Mouse (Mus musculus): ENCODE data around the gene Syvn1. TPM values are rescaled to one million over a fixed set of nuclear protein-coding genes. Genes with fewer than 3 reads are reported as not detected.

Gene Syvn1
- 30.0 and 32.6 TPM in 2 replicates for polyA plus RNA-seq (2016; fragmentation: Nextera tagmentation; extraction: Ambion mirVana)

DNA sequence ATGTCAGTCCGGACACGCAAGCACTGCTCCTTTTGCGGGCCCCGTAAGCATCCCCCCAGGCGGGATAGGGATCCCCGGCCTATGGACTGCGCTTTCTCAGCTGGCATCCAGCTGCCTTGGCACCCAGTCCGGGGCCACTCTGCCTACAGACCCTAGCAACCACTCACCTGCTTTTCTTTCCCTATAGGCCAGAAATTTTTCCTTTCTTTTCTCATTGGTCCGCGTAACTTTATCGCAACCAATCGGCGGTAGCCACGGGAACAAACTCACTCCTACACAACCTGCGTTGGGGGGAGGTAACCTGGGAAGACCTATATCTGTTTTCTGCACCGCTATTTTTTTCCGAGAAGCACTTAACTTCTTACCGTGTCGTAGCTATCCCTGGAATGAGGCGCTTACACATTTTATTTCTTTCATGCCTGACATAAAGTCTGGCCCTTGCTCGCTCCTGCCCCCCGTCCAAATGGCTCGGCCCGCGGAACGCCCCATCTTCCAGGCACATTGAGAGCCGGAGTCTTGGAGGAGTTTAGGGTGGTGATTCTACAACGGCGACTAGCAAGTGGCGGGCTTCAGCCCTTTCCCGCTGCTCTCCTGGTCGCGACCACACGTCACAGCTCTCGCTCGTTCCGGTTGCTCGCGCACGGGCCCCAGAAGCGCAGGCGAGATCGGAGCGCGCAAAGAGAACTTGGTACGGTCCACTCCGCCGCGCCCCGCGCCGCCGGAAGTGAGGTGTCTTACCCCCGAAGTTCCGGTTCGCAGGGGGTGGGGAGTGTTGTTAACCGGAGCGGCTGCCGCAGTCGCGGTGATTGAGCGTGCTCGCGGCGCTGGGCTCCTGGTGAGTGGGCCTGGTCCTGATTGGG is at the start of gene Syvn1:
Syvn1 (plus strand) TSS at position 283 of the 860 bp plus-strand sequence.
- peak; percentile 88 for ATAC-seq (ENCODE audit: low FRiP score, low read depth)
- peak within 1 kb of the TSS; percentile 99 for H3K4me2 ChIP-seq (replicated peaks)
- H3K36me3 ChIP-seq: peaks cover 34% of the 10 kb centered on the region
- peak within 1 kb of the TSS; percentile 99 for H3K27ac ChIP-seq (replicated peaks)
- peaks cover 21% of the 10 kb centered on the region for H3K4me1 ChIP-seq
- H3K4me3 ChIP-seq: peak within 1 kb of the TSS; percentile 97
- under 1% methylated on average over 65 of the region's 65 CpGs for WGBS
- H3K9me3 ChIP-seq: no peaks in the 10 kb centered on the region
- no peaks in the 10 kb centered on the region for H3K27me3 ChIP-seq
- peak within 1 kb of the TSS; percentile 91 for H3K9ac ChIP-seq (replicated peaks)

DNA sequence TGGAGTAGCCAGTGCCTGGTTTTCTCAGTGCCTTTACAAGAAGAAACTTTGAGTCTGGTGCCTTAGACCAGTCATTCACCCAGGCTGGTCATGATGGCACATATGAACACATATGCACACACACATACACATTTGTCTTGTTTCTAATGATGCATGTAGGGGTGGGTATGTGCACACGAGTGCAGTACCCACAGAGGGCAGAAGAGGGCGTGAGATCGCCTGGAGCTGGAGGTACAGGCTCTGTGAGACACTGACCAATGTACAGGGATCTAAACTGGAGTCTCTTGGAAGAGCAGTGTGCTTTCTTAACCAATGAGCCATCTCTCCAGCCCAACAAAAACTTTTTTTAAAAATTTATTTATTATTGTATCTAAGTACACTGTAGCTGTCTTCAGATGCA is 48.2 kb upstream of the Syvn1 start:
- Histone ChIP-seq H3K4me1 (no peaks in the 10 kb centered on the region), H3K9ac (replicated peaks) (no peak overlapping the region), H3K27me3 (no peaks in the 10 kb centered on the region), H3K36me3 (no peaks in the 10 kb centered on the region), H3K9me3 (no peaks in the 10 kb centered on the region), H3K4me2 (replicated peaks) (no peak overlapping the region), H3K27ac (replicated peaks) (no peak overlapping the region), H3K4me3 (no peak overlapping the region)
- WGBS: 81% methylated on average over 3 of the region's 3 CpGs
- ATAC-seq (ENCODE audit: low FRiP score, low read depth): no peak

DNA sequence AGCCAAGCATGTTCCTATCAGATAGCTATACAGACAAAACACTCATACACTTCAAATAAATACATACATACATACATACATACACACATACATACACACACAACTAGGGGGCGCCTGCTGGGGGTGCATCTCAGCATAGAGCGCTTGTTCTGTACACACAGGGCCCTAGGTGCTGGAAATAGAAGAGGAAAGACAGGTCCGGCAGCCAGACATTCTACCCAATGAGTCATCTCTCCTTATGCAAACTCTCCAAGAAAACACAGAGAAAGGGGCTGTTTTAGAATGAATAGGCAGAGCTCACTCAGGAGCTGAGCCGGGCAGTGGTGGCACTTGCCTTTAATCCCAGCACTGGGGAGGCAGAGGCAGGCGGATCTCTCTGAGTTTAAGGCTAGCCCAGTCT is 46.4 kb upstream of the Syvn1 start:
- H3K4me1 ChIP-seq: no peaks in the 10 kb centered on the region
- no peak overlapping the region for H3K4me2 ChIP-seq (replicated peaks)
- no peaks in the 10 kb centered on the region for H3K9me3 ChIP-seq
- no peaks in the 10 kb centered on the region for H3K36me3 ChIP-seq
- H3K27me3 ChIP-seq: no peaks in the 10 kb centered on the region
- H3K27ac ChIP-seq (replicated peaks): no peak overlapping the region
- no peak overlapping the region for H3K9ac ChIP-seq (replicated peaks)
- 77% methylated on average over 5 of the region's 5 CpGs for WGBS
- no peak for ATAC-seq (ENCODE audit: low FRiP score, low read depth)
- H3K4me3 ChIP-seq: no peak overlapping the region

DNA sequence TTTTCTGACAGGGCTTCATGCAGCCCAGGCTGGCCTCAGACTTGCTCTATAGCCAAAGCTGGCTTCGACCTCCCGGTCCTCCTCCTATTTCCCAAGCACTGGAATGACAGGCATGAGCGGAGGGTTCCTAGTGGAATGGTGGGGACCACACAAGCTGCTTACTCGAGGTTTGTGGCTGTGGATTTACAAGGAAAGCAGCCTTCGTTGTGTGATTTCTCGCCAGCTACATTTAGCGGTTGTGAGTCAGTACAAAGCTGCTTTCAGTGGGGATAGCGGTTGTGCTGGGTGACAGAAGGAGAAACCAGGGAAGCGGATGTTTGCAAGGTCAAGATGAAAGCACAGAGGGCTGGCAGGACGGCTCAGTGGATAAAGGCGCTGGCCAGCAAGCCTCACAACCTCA is 40.8 kb upstream of the Syvn1 start:
- Histone ChIP-seq H3K36me3 (no peaks in the 10 kb centered on the region), H3K27ac (replicated peaks) (no peak overlapping the region), H3K4me3 (no peak overlapping the region), H3K9ac (replicated peaks) (no peak overlapping the region), H3K4me2 (replicated peaks) (no peak overlapping the region), H3K9me3 (no peaks in the 10 kb centered on the region), H3K27me3 (no peaks in the 10 kb centered on the region), H3K4me1 (no peaks in the 10 kb centered on the region)
- 58% methylated on average over 11 of the region's 11 CpGs for WGBS
- ATAC-seq (ENCODE audit: low FRiP score, low read depth): no peak

DNA sequence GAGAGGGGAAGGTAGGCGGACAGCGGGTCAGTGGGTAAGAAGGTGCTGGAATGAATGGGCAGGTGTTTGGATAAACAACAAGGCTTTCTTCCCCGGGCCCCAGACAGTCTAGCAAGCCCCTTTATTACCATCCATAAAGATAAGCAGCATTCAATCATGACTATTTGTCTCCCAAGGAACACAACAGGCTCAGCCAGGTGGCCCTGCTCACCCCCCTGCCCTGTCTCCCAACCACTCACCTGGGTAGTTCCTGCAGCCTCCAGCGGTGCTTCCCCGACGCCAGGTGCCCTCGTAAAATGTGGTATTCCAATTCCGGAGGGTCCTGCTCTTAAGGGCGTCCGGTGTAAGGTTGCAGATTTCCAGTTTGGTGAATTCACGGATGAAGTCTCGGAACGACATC is 39.4 kb upstream of the Syvn1 start:
- Histone ChIP-seq H3K36me3 (no peaks in the 10 kb centered on the region), H3K4me3 (no peak overlapping the region), H3K4me1 (no peaks in the 10 kb centered on the region), H3K9ac (replicated peaks) (no peak overlapping the region), H3K27ac (replicated peaks) (no peak overlapping the region), H3K9me3 (no peaks in the 10 kb centered on the region), H3K27me3 (no peaks in the 10 kb centered on the region), H3K4me2 (replicated peaks) (no peak overlapping the region)
- no peak for ATAC-seq (ENCODE audit: low FRiP score, low read depth)
- 90% methylated on average over 13 of the region's 13 CpGs for WGBS

DNA sequence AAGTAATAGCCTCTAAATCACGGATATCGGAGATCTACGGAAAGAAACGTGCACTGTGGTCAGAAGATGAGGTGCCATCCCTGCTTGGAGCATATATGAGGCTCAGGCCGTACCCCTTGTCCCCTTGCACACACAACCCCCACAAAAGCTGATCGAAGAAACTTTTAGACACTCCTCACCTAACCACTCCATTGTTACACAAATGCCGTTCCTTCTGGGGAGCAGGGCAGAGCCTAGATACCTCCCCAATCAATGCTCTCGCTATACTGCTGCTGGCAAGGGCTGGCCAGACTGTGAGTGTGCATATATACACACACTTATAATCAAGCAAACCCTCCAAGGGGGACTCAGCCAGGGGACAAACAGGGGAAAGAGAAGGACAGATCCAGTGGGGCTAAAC is 37.2 kb upstream of the Syvn1 start:
- no peak overlapping the region for H3K27ac ChIP-seq (replicated peaks)
- ATAC-seq (ENCODE audit: low FRiP score, low read depth): no peak
- H3K4me2 ChIP-seq (replicated peaks): no peak overlapping the region
- no peaks in the 10 kb centered on the region for H3K9me3 ChIP-seq
- no peaks in the 10 kb centered on the region for H3K36me3 ChIP-seq
- H3K9ac ChIP-seq (replicated peaks): no peak overlapping the region
- WGBS: 74% methylated on average over 8 of the region's 8 CpGs
- no peak overlapping the region for H3K4me3 ChIP-seq
- no peaks in the 10 kb centered on the region for H3K4me1 ChIP-seq
- H3K27me3 ChIP-seq: peaks cover 13% of the 10 kb centered on the region

DNA sequence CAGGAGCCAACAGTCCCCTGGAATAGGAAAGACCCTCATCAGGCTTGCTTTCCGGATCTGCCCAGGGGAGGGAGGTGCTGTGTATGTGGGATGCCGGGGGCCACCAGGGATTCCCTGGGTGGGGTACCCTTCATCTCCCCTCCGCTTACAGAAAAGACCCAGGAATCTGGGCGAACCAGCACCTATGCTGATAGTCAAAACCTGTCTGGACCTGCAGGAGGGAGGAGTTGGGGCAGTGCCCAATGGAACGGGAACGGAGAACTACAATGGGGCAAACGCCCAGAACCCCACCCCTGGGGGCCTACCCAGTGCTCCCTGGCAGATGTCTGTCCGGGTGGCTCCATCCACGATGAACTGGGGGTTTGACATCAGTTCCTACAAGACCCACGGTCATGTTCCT is 32.7 kb upstream of the Syvn1 start:
- no peak overlapping the region for H3K4me3 ChIP-seq
- H3K4me1 ChIP-seq: peaks cover 9% of the 10 kb centered on the region
- H3K9ac ChIP-seq (replicated peaks): no peak overlapping the region
- peaks cover 52% of the 10 kb centered on the region for H3K27me3 ChIP-seq
- 87% methylated on average over 10 of the region's 10 CpGs for WGBS
- no peaks in the 10 kb centered on the region for H3K36me3 ChIP-seq
- no peak overlapping the region for H3K27ac ChIP-seq (replicated peaks)
- H3K9me3 ChIP-seq: no peaks in the 10 kb centered on the region
- ATAC-seq (ENCODE audit: low FRiP score, low read depth): no peak
- H3K4me2 ChIP-seq (replicated peaks): no peak overlapping the region

DNA sequence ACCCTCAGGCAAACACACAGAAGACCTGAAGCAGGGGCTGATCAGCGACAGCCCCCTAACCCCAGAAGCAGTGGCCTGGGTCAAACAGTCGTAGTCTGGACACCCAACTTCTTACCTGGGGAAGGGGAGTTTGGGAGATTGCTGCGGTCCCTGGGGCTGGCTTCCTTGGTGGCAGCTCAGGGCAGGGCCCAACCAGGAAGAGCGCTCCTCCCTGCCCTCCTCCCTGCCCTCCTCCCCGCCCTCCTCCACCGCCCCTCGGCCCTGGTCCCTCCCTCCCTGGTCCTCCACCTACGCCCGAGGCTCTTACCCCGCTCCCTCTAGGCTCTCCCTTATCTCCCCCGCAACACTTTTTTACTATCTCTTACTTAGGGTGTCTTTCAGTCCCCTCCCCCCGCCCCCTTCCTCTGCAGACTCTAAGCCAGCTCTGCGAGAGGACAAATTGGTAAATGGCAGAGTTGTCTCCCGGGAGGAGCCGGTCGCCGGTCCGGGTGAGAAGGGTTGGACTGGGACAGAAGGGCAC is 31.3 kb upstream of the Syvn1 start:
- Histone ChIP-seq H3K27ac (replicated peaks) (0 out of 2 replicates have a peak overlapping the region, but pooled peaks have one; percentile 3), H3K4me1 (peaks cover 9% of the 10 kb centered on the region), H3K4me3 (peak overlapping the region; percentile 45), H3K9ac (replicated peaks) (peak overlapping the region; percentile 60), H3K36me3 (no peaks in the 10 kb centered on the region), H3K4me2 (replicated peaks) (peak overlapping the region; percentile 70), H3K27me3 (peaks cover 52% of the 10 kb centered on the region), H3K9me3 (no peaks in the 10 kb centered on the region)
- ATAC-seq (ENCODE audit: low FRiP score, low read depth): peak; percentile 54
- 4% methylated on average over 17 of the region's 18 CpGs for WGBS

DNA sequence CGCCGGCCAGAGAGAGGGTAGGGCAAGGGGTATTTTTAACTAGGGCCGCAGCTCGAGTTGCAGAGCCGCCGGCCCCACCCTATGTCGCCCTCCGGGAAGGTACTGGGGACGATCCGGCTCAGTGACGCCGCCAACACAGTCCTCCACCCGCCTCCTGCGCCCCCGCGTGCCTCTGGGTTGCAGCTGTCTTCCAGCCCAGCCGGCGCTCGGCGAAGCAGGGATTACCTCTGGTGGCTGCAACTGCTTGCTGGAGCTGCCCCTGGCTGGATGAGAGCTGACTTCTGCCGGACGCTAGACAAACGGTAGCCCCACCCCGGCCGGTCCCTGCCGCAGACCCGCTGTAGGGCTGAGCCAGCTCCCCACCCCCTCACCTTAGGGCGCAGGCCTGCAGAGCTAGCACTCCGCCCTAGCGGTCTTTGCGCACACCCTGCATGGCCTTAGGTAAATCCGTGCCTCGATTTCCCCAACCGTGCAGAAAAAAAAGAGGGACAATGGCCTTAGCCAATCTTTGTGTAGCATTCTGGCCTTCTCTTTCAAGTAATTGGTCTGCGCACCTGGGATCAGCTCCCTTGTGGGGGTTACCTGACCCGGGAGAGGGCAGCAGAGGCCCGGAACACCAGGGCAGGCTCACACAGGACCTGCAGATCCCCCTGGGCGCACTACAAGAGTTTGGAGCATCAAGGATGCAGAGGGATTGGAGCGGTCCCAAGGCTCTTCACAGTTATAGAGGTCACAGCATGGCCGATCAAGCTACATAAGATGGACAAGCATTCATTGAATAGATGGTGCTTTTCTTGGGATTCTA is 30.7 kb upstream of the Syvn1 start, which contains the start of gene Capn1:
Capn1 (minus strand) TSS at position 387 of the 805 bp plus-strand sequence.
- Histone ChIP-seq H3K9me3 (no peaks in the 10 kb centered on the region), H3K9ac (replicated peaks) (peak within 1 kb of the TSS; percentile 60), H3K27me3 (peaks cover 52% of the 10 kb centered on the region), H3K4me2 (replicated peaks) (peak within 1 kb of the TSS; percentile 70), H3K4me1 (peaks cover 9% of the 10 kb centered on the region), H3K4me3 (peak within 1 kb of the TSS; percentile 45), H3K27ac (replicated peaks) (0 out of 2 replicates have a peak within 1 kb of the TSS, but pooled peaks have one; percentile 3), H3K36me3 (no peaks in the 10 kb centered on the region)
- WGBS: 3% methylated on average over 40 of the region's 40 CpGs
- peak; percentile 78 for ATAC-seq (ENCODE audit: low FRiP score, low read depth)

DNA sequence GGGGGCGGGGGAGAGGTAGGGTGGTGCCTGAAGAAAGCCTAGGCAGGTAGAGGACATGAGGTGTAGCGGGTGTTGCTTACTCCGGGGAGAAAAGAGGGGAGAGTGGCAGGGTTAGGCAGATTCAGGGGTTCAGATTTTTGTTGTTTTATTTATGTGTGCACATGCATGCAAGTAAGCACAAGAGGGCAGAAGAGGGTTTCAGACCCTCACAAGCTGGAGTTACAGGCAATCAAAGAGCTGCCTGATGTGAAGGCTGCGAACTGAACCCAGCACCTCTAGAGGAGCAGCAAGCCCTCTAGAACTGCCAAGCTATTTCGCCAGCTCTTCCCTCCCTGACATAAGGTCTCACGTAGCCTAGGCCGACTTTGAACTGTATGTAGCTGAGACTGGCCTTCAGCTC is 29.8 kb upstream of the Syvn1 start:
- no peak for ATAC-seq (ENCODE audit: low FRiP score, low read depth)
- Histone ChIP-seq H3K36me3 (no peaks in the 10 kb centered on the region), H3K27ac (replicated peaks) (no peak overlapping the region), H3K4me1 (peaks cover 9% of the 10 kb centered on the region), H3K4me2 (replicated peaks) (no peak overlapping the region), H3K27me3 (peaks cover 52% of the 10 kb centered on the region), H3K9me3 (no peaks in the 10 kb centered on the region), H3K4me3 (no peak overlapping the region), H3K9ac (replicated peaks) (no peak overlapping the region)
- 43% methylated on average over 7 of the region's 7 CpGs for WGBS

DNA sequence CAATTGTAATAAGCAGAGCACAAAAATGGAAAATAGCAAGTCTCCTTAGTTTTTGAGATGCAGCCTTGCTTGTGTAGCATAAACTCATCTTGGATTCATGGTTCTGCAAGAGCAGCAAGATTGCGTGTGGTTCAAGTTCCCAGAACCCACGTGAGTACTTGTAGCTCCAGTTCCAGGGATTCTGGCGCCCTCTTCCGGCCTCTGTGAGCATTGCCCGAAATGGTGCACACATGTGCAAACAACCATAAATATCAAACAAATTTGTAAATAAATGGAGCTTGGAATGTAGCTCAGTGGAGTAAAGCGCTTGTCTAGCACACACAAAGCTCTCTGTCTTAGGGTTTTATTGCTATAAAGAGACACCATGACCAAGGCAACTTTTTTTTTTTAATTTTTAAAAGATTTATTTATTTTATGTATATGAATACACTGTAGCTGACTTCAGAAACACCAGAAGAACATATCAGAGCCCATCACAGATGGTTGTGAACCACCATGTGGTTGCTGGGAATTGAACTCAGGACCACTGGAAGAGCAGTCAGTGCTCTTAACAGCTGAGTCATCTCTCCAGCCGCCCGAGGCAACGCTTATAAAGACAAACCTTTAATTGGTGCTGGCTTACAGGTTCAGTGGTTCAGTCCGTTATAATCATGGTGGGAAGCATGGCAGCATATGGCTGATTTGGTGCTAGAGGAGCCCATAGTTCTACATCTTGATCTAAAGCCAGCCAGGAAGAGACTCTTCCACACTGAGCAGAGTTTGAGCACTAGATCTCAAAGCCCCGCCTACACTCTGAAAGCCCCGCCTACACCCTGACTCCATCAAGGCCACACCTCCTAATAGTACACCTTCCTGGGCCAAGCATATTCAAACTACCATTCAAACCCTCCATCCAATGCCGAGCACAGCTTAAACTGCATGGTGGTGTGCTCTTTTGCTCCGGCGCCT is 28.0 kb upstream of the Syvn1 start:
- H3K9ac ChIP-seq (replicated peaks): no peak overlapping the region
- H3K36me3 ChIP-seq: no peaks in the 10 kb centered on the region
- no peaks in the 10 kb centered on the region for H3K9me3 ChIP-seq
- H3K27ac ChIP-seq (replicated peaks): no peak overlapping the region
- peaks cover 9% of the 10 kb centered on the region for H3K4me1 ChIP-seq
- WGBS: 28% methylated on average over 15 of the region's 15 CpGs
- H3K4me2 ChIP-seq (replicated peaks): no peak overlapping the region
- no peak for ATAC-seq (ENCODE audit: low FRiP score, low read depth)
- H3K4me3 ChIP-seq: no peak overlapping the region
- H3K27me3 ChIP-seq: peaks cover 47% of the 10 kb centered on the region
